Mouse (Mus musculus) spleen, postnatal 0 days (tissue): ENCODE measurements around the gene Pdxp. TPM values are rescaled to one million over a fixed set of nuclear protein-coding genes. Genes with fewer than 3 reads are reported as not detected.

Experiments used
- polyA plus RNA-seq: library from polyadenylated mRNA; unstranded; fragments of >200 nt; fragmentation: Nextera tagmentation; extraction: Ambion mirVana; gene quantifications from 2 replicates; pipeline ENCODE4 v1.2.1, GENCODE M21; 2015

The Pdxp gene
- polyA plus RNA-seq: 5.4 and 6.1 TPM in 2 replicates

GRCm38 (mm10) chr15:78913632-78914090, at the start of gene Pdxp:
Gene Pdxp (plus strand): TSS chr15:78913919.

GRCm38 (mm10) chr15:78876991-78877809, 36.5 kb upstream of the Pdxp start, which contains the start of gene Gga1:
Gene Gga1 (plus strand): TSS chr15:78877190.

GRCm38 (mm10) chr15:78899409-78899739, 14.3 kb upstream of the Pdxp start, which contains the start of gene Gm49510:
Gene Gm49510 (plus strand): TSS chr15:78899667.

GRCm38 (mm10) chr15:78899740-78900584, 13.8 kb upstream of the Pdxp start, which contains the start of gene Sh3bp1:
Gene Sh3bp1 (plus strand): TSS chr15:78899768.

GRCm38 (mm10) chr15:78926021-78926919, 12.6 kb downstream of the Pdxp start, which contains the start of gene Lgals1:
Gene Lgals1 (plus strand): TSS chr15:78926725.

GRCm38 (mm10) chr15:78934784-78935320, 21.1 kb downstream of the Pdxp start, which contains the start of gene Nol12:
Gene Nol12 (plus strand): TSS chr15:78934933.

GRCm38 (mm10) chr15:78947657-78948056, 33.9 kb downstream of the Pdxp start, which contains the start of gene Triobp:
Gene Triobp (plus strand): TSS chr15:78947724.

Other genes starting within 250 kb of the Pdxp start
- 0.05 TPM in 2 replicates for gene Elfn2, start 195.1 kb upstream of the Pdxp start, polyA plus RNA-seq
- 12.7 and 15.6 TPM in 2 replicates for gene Mfng, start 140.4 kb upstream of the Pdxp start, polyA plus RNA-seq
- 2.0 and 2.5 TPM in 2 replicates for gene Card10, start 110.9 kb upstream of the Pdxp start, polyA plus RNA-seq
- 19.1 and 24.8 TPM in 2 replicates for gene Cdc42ep1, start 71.3 kb upstream of the Pdxp start, polyA plus RNA-seq
- 2.3 and 2.9 TPM in 2 replicates for gene Lgals2, start 58.4 kb upstream of the Pdxp start, polyA plus RNA-seq
- 20.4 and 24.6 TPM in 2 replicates for gene Gga1, start 36.7 kb upstream of the Pdxp start, polyA plus RNA-seq
- 0.34 and 0.46 TPM in 2 replicates for gene Gm49510, start 14.3 kb upstream of the Pdxp start, polyA plus RNA-seq
- gene Sh3bp1, start 14.2 kb upstream of the Pdxp start, polyA plus RNA-seq: 17.5 and 24.0 TPM in 2 replicates
- 444 and 544 TPM in 2 replicates for gene Lgals1, start 12.8 kb downstream of the Pdxp start, polyA plus RNA-seq
- gene Nol12, start 21.0 kb downstream of the Pdxp start, polyA plus RNA-seq: 33.0 and 33.8 TPM in 2 replicates
- gene Triobp, start 33.8 kb downstream of the Pdxp start, polyA plus RNA-seq: 14.7 and 17.5 TPM in 2 replicates
- gene H1f0, start 114.5 kb downstream of the Pdxp start, polyA plus RNA-seq: 102 and 129 TPM in 2 replicates
- gene Galr3, start 128.0 kb downstream of the Pdxp start, polyA plus RNA-seq: 0.18 TPM in 1 of 2 replicates, not detected in the other
- gene Ankrd54, start 149.0 kb downstream of the Pdxp start, polyA plus RNA-seq: 57.8 and 63.1 TPM in 2 replicates
- 108 and 112 TPM in 2 replicates for gene Eif3l, start 161.3 kb downstream of the Pdxp start, polyA plus RNA-seq
- gene Micall1, start 195.0 kb downstream of the Pdxp start, polyA plus RNA-seq: 2.6 and 2.8 TPM in 2 replicates
- 225 and 245 TPM in 2 replicates for gene Polr2f, start 227.1 kb downstream of the Pdxp start, polyA plus RNA-seq
- gene 1700088E04Rik, start 227.3 kb downstream of the Pdxp start, polyA plus RNA-seq: 0.76 and 3.3 TPM in 2 replicates